Mouse (Mus musculus) testis, adult 2 months (tissue): ENCODE data around the gene Rasgef1b.

Source experiments
- CTCF ChIP-seq: fragments of 200-500 bp; IDR thresholded peaks from 2 replicates; pipeline ENCODE4 v1.5.1; 2012; ENCODE audit warnings: low read depth, mild to moderate bottlenecking, inconsistent platforms, low read length, moderate library complexity; ENCODE audit not compliant: control insufficient read depth, insufficient read depth, insufficient replicate concordance
- POLR2A ChIP-seq: fragments of 200-500 bp; IDR thresholded peaks from 2 replicates; pipeline ENCODE4 v1.6.1; 2012; ENCODE audit warnings: low read depth, mild to moderate bottlenecking, inconsistent platforms, low read length, moderate library complexity; ENCODE audit not compliant: control insufficient read depth

- TF ChIP-seq CTCF = no peak
- no peak for TF ChIP-seq POLR2A
Measured at GRCm38 (mm10) chr5:99450994-99451393, 277.9 kb downstream of the Rasgef1b start.
